Mouse (Mus musculus) midbrain, embryonic 11.5 days (tissue): Measurements from ENCODE around the gene S100a1. TPM values are rescaled to one million over a fixed set of nuclear protein-coding genes. Genes with fewer than 3 reads are reported as not detected.

ENCODE experiments used
- ATAC-seq: fragments of 200-750 bp; cut with Nextera tagmentation; 2 replicates; pipeline ENCODE4 v1.8.0; 2017; ENCODE audit warnings: moderate TSS enrichment, moderate library complexity; ENCODE audit not compliant: low FRiP score
- DNase-seq: peaks from one replicate; pipeline ENCODE4 v3.0.0; 2015; ENCODE audit warnings: low spot score; ENCODE audit errors: missing footprints
- H3K27ac ChIP-seq: fragments of 300-500 bp; sonication (generic); 2 replicates; pipeline ENCODE4 v1.5.1; 2014; ENCODE audit warnings: low read depth, low read length
- H3K27me3 ChIP-seq: fragments of 300-500 bp; sonication (generic); 2 replicates; pipeline ENCODE4 v1.6.1; 2014; ENCODE audit warnings: mild to moderate bottlenecking, low read length, moderate library complexity, mixed read lengths; ENCODE audit not compliant: control insufficient read depth, insufficient read depth
- H3K36me3 ChIP-seq: fragments of 300-500 bp; sonication (generic); 2 replicates; pipeline ENCODE4 v1.6.1; 2014; ENCODE audit warnings: mild to moderate bottlenecking, low read length, moderate library complexity, mixed read lengths; ENCODE audit not compliant: control insufficient read depth, insufficient read depth
- H3K4me1 ChIP-seq: fragments of 300-500 bp; sonication (generic); 2 replicates; pipeline ENCODE4 v1.6.1; 2014; ENCODE audit warnings: low read length; ENCODE audit not compliant: control insufficient read depth, insufficient read depth
- H3K4me2 ChIP-seq: fragments of 300-500 bp; sonication (generic); 2 replicates; pipeline ENCODE4 v1.6.1; 2014; ENCODE audit warnings: mild to moderate bottlenecking, moderate library complexity
- H3K4me3 ChIP-seq: fragments of 300-500 bp; sonication (generic); 2 replicates; pipeline ENCODE4 v1.5.1; 2014; ENCODE audit warnings: low read depth, low read length
- H3K9ac ChIP-seq: fragments of 300-500 bp; sonication (generic); 2 replicates; pipeline ENCODE4 v1.6.1; 2014; ENCODE audit warnings: low read length
- H3K9me3 ChIP-seq: fragments of 300-500 bp; sonication (generic); 2 replicates; pipeline ENCODE4 v1.6.1; 2016; ENCODE audit warnings: low read length; ENCODE audit not compliant: control insufficient read depth
- WGBS: fragments of 180-500 bp; shearing (Covaris S2); extraction: QIAGEN DNeasy Blood & Tissue Kit; methylation state at CpG from one replicate; pipeline ENCODE4 v1.1.7; 2014; 5-methylcytosine and 5-hydroxymethylcytosine counted together
- polyA plus RNA-seq: library from polyadenylated mRNA; unstranded; fragments of >200 nt; fragmentation: Nextera tagmentation; extraction: Ambion mirVana; gene quantifications from 2 replicates; pipeline ENCODE4 v1.2.1, GENCODE M21; 2014

Gene S100a1
- polyA plus RNA-seq, 1 experiment from 2014 or later, result 6.9 TPM

DNA sequence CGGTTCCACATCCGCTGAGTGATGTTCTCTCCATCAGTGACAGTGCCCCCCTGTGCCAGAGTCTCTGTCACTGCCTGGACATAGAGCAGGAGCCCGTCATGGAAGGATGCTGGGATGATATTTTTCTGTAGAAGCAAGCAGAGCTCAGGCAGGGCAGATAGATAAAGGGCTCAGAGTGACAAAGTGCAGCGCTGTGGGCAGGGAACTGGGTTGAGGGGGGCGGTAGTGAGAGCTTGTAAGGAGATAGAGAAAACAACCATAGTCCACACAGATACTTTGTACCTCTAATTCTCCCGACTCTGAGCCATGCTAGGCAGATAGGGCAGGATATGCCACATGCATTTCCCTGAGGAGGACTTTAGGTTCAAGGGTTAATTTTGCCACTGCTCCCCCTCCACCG, 51.6 kb downstream of the S100a1 start:
- peaks cover 12% of the 10 kb centered on the region; the same call in 1 of the 2 replicates for H3K4me1 ChIP-seq
- H3K27ac ChIP-seq, result no peak overlapping the region
- no peak overlapping the region for H3K9ac ChIP-seq
- WGBS, result 27% methylated on average over 7 of the region's 7 CpGs
- peaks cover 39% of the 10 kb centered on the region for H3K27me3 ChIP-seq
- H3K9me3 ChIP-seq, result no peaks in the 10 kb centered on the region
- DNase-seq (no peak), ATAC-seq (no peak)
- no peak overlapping the region for H3K4me3 ChIP-seq
- H3K4me2 ChIP-seq, result no peak overlapping the region
- H3K36me3 ChIP-seq, result no peaks in the 10 kb centered on the region

- DNase-seq, result no peak
- no peak for ATAC-seq
- H3K36me3 ChIP-seq, result no peaks in the 10 kb centered on the region
- H3K27ac ChIP-seq, result no peak overlapping the region
- H3K4me3 ChIP-seq, result no peak overlapping the region
- peaks cover 12% of the 10 kb centered on the region; the same call in 1 of the 2 replicates for H3K4me1 ChIP-seq
- H3K9ac ChIP-seq, result no peak overlapping the region
- H3K9me3 ChIP-seq, result no peaks in the 10 kb centered on the region
- peaks cover 39% of the 10 kb centered on the region for H3K27me3 ChIP-seq
- WGBS, result 94% methylated on average over 3 of the region's 3 CpGs
- no peak overlapping the region for H3K4me2 ChIP-seq
Measured at GRCm38 (mm10) chr3:90461935-90462334, 52.3 kb downstream of the S100a1 start.

Other genes with a start within 250 kb of the S100a1 start
- gene Dennd4b, start 249.2 kb downstream of the S100a1 start, polyA plus RNA-seq, result 3.8 and 4.0 TPM in 2 replicates
- gene Gatad2b, start 221.2 kb downstream of the S100a1 start, polyA plus RNA-seq, result 10.4 TPM in 2 replicates
- 9.3 and 10.0 TPM in 2 replicates for gene Slc27a3, start 124.5 kb downstream of the S100a1 start, polyA plus RNA-seq
- gene Ints3, start 80.8 kb downstream of the S100a1 start, polyA plus RNA-seq, result 34.4 and 34.7 TPM in 2 replicates
- 2.4 and 2.7 TPM in 2 replicates for gene Npr1, start 48.5 kb downstream of the S100a1 start, polyA plus RNA-seq
- gene Ilf2, start 38.3 kb downstream of the S100a1 start, polyA plus RNA-seq, result 338 and 369 TPM in 2 replicates
- 70.9 and 77.2 TPM in 2 replicates for gene Snapin, start 23.4 kb downstream of the S100a1 start, polyA plus RNA-seq
- 138 and 146 TPM in 2 replicates for gene Chtop, start 4.9 kb downstream of the S100a1 start, polyA plus RNA-seq
- gene S100a13, start within 50 bp of the S100a1 start, polyA plus RNA-seq, result 11.6 and 14.1 TPM in 2 replicates
- gene S100a14, start 12.5 kb upstream of the S100a1 start, polyA plus RNA-seq, result not detected in 2 replicates
- gene S100a16, start 22.9 kb upstream of the S100a1 start, polyA plus RNA-seq, result 37.2 and 40.0 TPM in 2 replicates
- not detected in 2 replicates for gene S100a3, start 46.2 kb upstream of the S100a1 start, polyA plus RNA-seq
- gene S100a2, start 75.9 kb upstream of the S100a1 start, polyA plus RNA-seq, result not detected in 2 replicates
- gene Gm42674, start 87.5 kb upstream of the S100a1 start, polyA plus RNA-seq, result not detected in 2 replicates
- 0.34 and 0.50 TPM in 2 replicates for gene S100a4, start 89.4 kb upstream of the S100a1 start, polyA plus RNA-seq
- not detected in 2 replicates for gene S100a5, start 94.1 kb upstream of the S100a1 start, polyA plus RNA-seq
- gene S100a6, start 98.5 kb upstream of the S100a1 start, polyA plus RNA-seq, result 24.5 and 25.1 TPM in 2 replicates
- not detected in 2 replicates for gene S100a7a, start 139.6 kb upstream of the S100a1 start, polyA plus RNA-seq
- 2.0 and 2.8 TPM in 2 replicates for gene S100a8, start 154.6 kb upstream of the S100a1 start, polyA plus RNA-seq
- 1.5 and 2.0 TPM in 2 replicates for gene S100a9, start 181.3 kb upstream of the S100a1 start, polyA plus RNA-seq
- not detected in 2 replicates for gene Pglyrp4, start 212.5 kb upstream of the S100a1 start, polyA plus RNA-seq